ENCODE assay signal across 18 mouse cellular contexts in genomic region chr4:135235546-135235945, GRCm38 (mm10). TPM values are rescaled to one million over a fixed set of nuclear protein-coding genes. Genes with fewer than 3 reads are reported as not detected.
A peak's percentile ranks its signal among the peaks of the same experiment; 100 is the strongest.
DNase-seq lines count a peak whose midpoint lies in the region; ATAC-seq lines count a peak whose summit lies in the region.
"Had no signal": no experiment of that assay in that cellular context is flagged by ENCODE, and none has a peak within 500 bp of the region (broad histone marks: within the 10 kb centered on the region; RNA-seq: fewer than 3 reads in every experiment).

No protein-coding gene starts in this region.

- H3K9ac ChIP-seq in limb, embryonic 15.5 days = no peak overlapping the region
- no peak overlapping the region for H3K9ac ChIP-seq in heart, embryonic 16.5 days (ENCODE audit: low read length)
- no peak overlapping the region for H3K9ac ChIP-seq in neural tube, embryonic 15.5 days (replicated peaks)
- H3K9ac ChIP-seq: embryonic facial prominence, embryonic 13.5 days; liver, embryonic 13.5 days; neural tube, embryonic 13.5 days; stomach, embryonic 15.5 days had no signal

- H3K4me2 ChIP-seq in limb, embryonic 15.5 days = no peak overlapping the region
- no peak overlapping the region for H3K4me2 ChIP-seq in heart, embryonic 16.5 days (ENCODE audit: low read depth, low read length)
- no peak overlapping the region for H3K4me2 ChIP-seq in neural tube, embryonic 15.5 days
- H3K4me2 ChIP-seq: embryonic facial prominence, embryonic 13.5 days; liver, embryonic 13.5 days; neural tube, embryonic 13.5 days; stomach, embryonic 15.5 days had no signal

- H3K4me1 ChIP-seq in limb, embryonic 15.5 days = peaks cover 17% of the 10 kb centered on the region; the same call in 1 of the 2 replicates
- H3K4me1 ChIP-seq in limb, embryonic 10.5 days = no peaks in the 10 kb centered on the region
- peaks cover 64% of the 10 kb centered on the region for H3K4me1 ChIP-seq in heart, embryonic 16.5 days (ENCODE audit: control insufficient read depth, insufficient read depth, low read length)
- peaks cover 32% of the 10 kb centered on the region for H3K4me1 ChIP-seq in neural tube, embryonic 15.5 days

- no peaks in the 10 kb centered on the region for H3K9me3 ChIP-seq in limb, embryonic 15.5 days
- no peaks in the 10 kb centered on the region for H3K9me3 ChIP-seq in limb, embryonic 10.5 days (replicated peaks)
- no peaks in the 10 kb centered on the region for H3K9me3 ChIP-seq in heart, embryonic 16.5 days (replicated peaks; ENCODE audit: control insufficient read depth, low read length)
- no peaks in the 10 kb centered on the region for H3K9me3 ChIP-seq in neural tube, embryonic 15.5 days (replicated peaks)
- H3K9me3 ChIP-seq: embryonic facial prominence, embryonic 13.5 days; liver, embryonic 13.5 days; neural tube, embryonic 13.5 days; stomach, embryonic 15.5 days had no signal

- ATAC-seq in limb, embryonic 15.5 days (ENCODE audit: insufficient number of reproducible peaks, low FRiP score, low TSS enrichment, low read depth) = no peak
- no peak for ATAC-seq in heart, embryonic 16.5 days (replicated peaks; ENCODE audit: extremely low read depth, insufficient read depth, low FRiP score)
- no peak for ATAC-seq in neural tube, embryonic 15.5 days (ENCODE audit: low FRiP score)
- ATAC-seq: hindbrain, embryonic 16.5 days; midbrain, embryonic 16.5 days had no signal

- 63% methylated on average over 8 of the region's 8 CpGs for WGBS in limb, embryonic 15.5 days
- WGBS in limb, embryonic 10.5 days = 78% methylated on average over 8 of the region's 8 CpGs
- WGBS in heart, embryonic 16.5 days = 48% methylated on average over 8 of the region's 8 CpGs
- WGBS in neural tube, embryonic 15.5 days = 60% methylated on average over 8 of the region's 8 CpGs

- peak overlapping the region; percentile 33; the same call in 1 of the 2 replicates for H3K27ac ChIP-seq in limb, embryonic 15.5 days
- H3K27ac ChIP-seq in limb, embryonic 10.5 days = no peak overlapping the region
- H3K27ac ChIP-seq in heart, embryonic 16.5 days (ENCODE audit: low read length) = peak overlapping the region; percentile 61
- H3K27ac ChIP-seq in neural tube, embryonic 15.5 days (replicated peaks) = no peak overlapping the region
- H3K27ac ChIP-seq: embryonic facial prominence, embryonic 13.5 days; liver, embryonic 13.5 days; neural tube, embryonic 13.5 days; stomach, embryonic 15.5 days had no signal

- peak; percentile 94 for DNase-seq in heart, adult 11 months
- DNase-seq in heart, adult 9 months (ENCODE audit: low spot score in 2 of 2) = no peak
- no peak for DNase-seq in limb, embryonic 10.5 days (ENCODE audit: low spot score)
- DNase-seq in adipocyte (ENCODE audit: low spot score) = peak; percentile 33
- no peak for DNase-seq in layer of hippocampus, adult 11-12 months (ENCODE audit: low spot score)
- DNase-seq: adrenal gland, postnatal 10 days; cerebellum, postnatal 36 days; kidney, adult 9 months; liver, embryonic 13.5 days; thymus, postnatal 14 days had no signal

- H3K36me3 ChIP-seq in limb, embryonic 15.5 days = peaks cover 9% of the 10 kb centered on the region
- H3K36me3 ChIP-seq in limb, embryonic 10.5 days = peaks cover 77% of the 10 kb centered on the region
- peaks cover 15% of the 10 kb centered on the region for H3K36me3 ChIP-seq in heart, embryonic 16.5 days (ENCODE audit: control insufficient read depth, insufficient read depth)
- no peaks in the 10 kb centered on the region for H3K36me3 ChIP-seq in neural tube, embryonic 15.5 days
- H3K36me3 ChIP-seq: stomach, embryonic 15.5 days had no signal

- H3K27me3 ChIP-seq in limb, embryonic 15.5 days = no peaks in the 10 kb centered on the region
- H3K27me3 ChIP-seq in limb, embryonic 10.5 days (ENCODE audit: low read depth, poor library complexity, severe bottlenecking) = no peaks in the 10 kb centered on the region
- H3K27me3 ChIP-seq in heart, embryonic 16.5 days (ENCODE audit: control insufficient read depth, insufficient read depth, low read length) = no peaks in the 10 kb centered on the region
- H3K27me3 ChIP-seq in neural tube, embryonic 15.5 days (replicated peaks) = no peaks in the 10 kb centered on the region
- H3K27me3 ChIP-seq: embryonic facial prominence, embryonic 13.5 days; liver, embryonic 13.5 days; neural tube, embryonic 13.5 days; stomach, embryonic 15.5 days had no signal

- H3K4me3 ChIP-seq in limb, embryonic 15.5 days = no peak overlapping the region
- H3K4me3 ChIP-seq in limb, embryonic 10.5 days = no peak overlapping the region
- H3K4me3 ChIP-seq in heart, embryonic 16.5 days (ENCODE audit: low read length) = no peak overlapping the region
- no peak overlapping the region for H3K4me3 ChIP-seq in neural tube, embryonic 15.5 days (replicated peaks)
- H3K4me3 ChIP-seq: embryonic facial prominence, embryonic 13.5 days; liver, embryonic 13.5 days; neural tube, embryonic 13.5 days; stomach, embryonic 15.5 days had no signal

RNA-seq across cellular contexts. Expression of gene Clic4, which starts 37.1 kb away (rescaled TPM):
- 117 and 133 TPM in 2 replicates for polyA plus RNA-seq in limb, embryonic 15.5 days (2015; fragmentation: Nextera tagmentation; extraction: Ambion mirVana)
- 208 and 220 TPM in 2 replicates for polyA plus RNA-seq in limb, embryonic 10.5 days (2016; fragmentation: Nextera tagmentation; extraction: Ambion mirVana)
- 289 and 296 TPM in 2 replicates for polyA plus RNA-seq in heart, embryonic 16.5 days (2015; fragmentation: Nextera tagmentation; extraction: Ambion mirVana)
- polyA plus RNA-seq in neural tube, embryonic 15.5 days (2015; fragmentation: Nextera tagmentation; extraction: Ambion mirVana) = 45.3 and 62.7 TPM in 2 replicates

Comparison
In these comparisons a context has a peak if more than half of its experiments do, and no peak if none do; other contexts are left out.
1. DNase-seq: peak in heart, adult 11 months (single experiment) and adipocyte (single experiment); none in heart, adult 9 months (0 of 2), limb, embryonic 10.5 days (single experiment) and layer of hippocampus, adult 11-12 months (single experiment).
2. H3K27ac ChIP-seq: peak in limb, embryonic 15.5 days (single experiment) and heart, embryonic 16.5 days (single experiment); none in limb, embryonic 10.5 days (single experiment) and neural tube, embryonic 15.5 days (single experiment).